Mouse (Mus musculus) lung, postnatal 36 days (tissue): ENCODE data around the gene Arap2.
"Not testable (repeated sequence)": the region's sequence is repeated elsewhere in the genome, so short reads cannot be mapped to it uniquely, and the experiment has no call there.

ENCODE experiments used
- DNase-seq: peaks from one replicate; pipeline ENCODE4 v3.0.0; 2022; ENCODE audit warnings: mixed read lengths

Arap2 gene

DNA sequence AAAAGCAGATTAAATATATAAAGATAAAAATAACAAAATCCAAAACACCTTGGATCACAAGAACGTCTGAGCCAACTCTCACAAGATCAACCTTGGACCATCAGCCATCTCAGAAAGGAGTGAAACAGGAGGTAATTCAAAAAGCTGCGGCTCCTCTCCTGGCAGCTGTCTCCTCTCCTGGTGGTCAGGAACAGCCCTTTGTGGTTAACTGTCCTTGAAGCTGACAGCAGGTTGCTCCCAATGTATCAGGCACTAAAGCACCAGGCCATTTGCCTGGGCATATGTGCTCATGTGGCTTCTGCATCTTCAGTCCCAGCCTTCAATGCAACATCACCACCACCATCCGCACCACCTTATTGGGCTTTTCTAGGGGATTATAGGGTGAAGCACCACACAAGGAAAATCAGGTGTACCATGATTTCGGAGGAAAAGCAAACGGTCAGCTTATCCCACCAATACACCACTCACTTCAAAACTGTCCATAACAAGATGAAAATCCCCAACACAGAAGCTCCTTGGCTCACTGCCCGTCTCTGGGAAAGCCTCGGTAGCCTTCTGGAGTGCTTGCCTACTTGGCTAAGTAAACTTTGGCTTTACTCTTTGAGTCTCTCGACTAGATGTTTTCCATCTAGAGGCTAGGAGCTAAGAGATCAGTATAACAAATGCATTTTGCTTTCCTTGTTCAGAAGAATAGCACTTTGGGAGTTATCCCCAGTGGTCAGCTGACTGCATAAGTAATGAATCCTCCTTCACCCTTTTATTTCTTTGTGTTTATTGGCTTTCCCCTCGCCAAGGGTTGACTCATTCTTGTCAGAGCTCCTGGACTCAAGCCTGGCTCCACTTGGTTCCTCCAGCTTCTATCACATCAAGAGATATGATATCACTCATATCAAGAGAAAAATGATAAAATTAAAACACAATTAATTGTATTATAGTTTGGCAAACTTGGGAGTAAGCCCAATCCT is 26.2 kb downstream of the Arap2 start:
- DNase-seq, result no peak

DNA sequence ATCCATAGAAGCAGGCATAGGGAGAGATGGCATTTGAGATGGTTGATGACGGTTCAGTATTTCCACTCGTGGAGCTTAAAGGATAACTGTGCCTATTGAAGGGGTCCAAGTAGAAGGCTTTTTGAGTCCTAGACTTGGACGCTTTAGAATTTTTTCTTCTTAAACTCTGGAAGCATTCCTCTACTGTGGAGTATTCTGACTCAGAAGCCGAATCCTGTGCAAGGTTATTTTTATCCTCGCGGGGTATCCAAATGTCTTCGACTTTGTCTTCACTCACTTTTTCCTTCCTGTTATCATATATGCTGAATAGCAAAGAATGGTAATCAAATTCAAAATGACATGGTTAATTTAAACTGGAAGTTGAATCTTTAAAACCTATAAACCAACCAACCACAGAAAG is 35.4 kb downstream of the Arap2 start:
- not testable (repeated sequence) for DNase-seq

DNA sequence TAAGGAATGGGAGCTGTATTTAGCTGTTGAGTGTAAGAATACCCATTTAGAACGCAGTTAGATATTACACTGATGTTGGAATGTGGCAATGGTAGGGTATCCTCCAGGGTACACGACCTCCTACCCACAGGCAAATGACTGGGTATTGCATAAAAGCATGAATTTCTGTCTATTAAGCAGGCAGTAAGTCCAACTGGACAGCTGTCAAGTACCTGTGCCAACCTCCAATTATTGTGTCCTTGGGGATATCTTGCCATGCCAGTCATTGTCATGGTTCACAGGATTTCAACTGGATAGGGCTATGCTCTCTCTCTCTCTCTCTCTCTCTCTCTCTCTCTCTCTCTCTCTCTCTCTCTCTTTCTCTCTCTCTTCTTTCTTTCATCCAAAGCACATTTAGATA is 40.4 kb downstream of the Arap2 start:
- no peak for DNase-seq

DNA sequence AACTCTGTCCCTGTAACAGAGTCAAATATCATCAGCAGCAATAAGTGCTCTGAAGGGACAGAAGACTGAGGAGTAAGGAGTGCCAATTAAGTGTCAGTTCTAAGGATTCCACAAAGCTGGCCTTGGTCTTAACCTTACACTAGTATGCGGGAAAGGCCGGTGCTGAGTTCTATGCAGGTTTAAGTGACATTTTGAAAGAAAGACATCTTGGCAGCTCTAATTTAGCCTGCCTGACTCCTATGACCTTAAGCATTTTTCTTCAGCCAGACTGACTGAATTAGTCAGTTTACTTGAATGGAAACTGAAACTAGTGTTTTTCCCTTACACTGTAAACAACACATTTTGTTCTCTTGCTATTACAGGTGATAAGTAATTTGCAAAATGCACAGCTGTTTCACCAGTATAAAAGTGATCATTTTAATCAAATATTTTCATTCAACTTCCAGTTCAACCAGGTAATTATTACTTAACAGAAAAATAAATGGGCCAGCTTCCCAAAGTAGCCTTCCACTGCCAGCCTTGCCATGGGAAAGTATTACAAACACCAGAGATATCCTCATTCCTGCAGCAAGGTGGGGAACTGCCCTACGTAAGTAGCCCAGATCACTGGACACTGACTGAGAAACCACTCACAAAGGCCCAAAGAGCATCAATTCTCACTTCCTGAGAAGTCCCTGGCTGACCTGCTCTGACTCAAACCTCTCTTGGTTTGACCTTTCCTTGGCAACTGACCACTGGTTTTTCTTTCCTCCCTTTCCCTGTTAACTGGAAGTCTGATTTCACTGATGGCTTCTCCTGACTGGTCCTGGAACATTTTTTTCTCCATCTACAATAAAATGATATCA is 42.5 kb downstream of the Arap2 start:
- no peak for DNase-seq

DNA sequence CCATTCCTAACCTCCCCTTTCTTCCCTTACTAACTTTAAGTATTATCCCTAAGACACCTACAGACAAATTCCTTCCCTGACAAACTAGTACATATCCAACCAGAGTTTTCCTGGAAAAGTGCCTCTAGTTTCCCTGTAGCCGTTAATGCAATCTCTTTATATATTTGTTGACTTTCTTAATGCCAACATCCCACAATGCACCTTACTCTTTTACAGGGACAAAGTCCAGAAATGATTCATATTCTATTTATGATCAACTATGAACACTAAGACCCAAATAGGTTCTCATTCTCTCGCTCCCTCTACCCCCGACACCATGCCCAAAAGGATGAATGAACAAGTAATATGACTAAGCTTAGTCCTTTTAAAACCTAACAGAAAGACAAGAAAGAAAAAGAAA is 49.5 kb downstream of the Arap2 start:
- no peak for DNase-seq

DNA sequence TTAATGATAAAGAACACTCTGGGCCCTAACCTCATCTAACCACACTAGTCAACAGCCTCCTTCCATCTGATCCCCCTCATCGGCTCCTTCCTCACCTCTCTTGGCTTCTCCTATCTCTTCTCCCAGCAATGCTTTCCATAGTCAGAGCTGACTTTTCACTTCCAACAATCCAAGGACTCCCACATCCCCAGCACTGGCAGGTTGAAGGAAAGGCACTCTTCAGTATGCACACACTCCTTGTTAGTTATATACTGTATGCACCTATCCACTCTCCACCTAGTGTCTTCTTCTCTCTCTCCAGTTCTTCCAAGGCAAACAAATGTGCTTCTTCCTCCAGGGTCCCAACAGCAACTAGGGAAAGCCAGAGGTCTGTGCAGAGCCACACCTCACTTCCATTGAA is 50.0 kb downstream of the Arap2 start:
- DNase-seq, result no peak

DNA sequence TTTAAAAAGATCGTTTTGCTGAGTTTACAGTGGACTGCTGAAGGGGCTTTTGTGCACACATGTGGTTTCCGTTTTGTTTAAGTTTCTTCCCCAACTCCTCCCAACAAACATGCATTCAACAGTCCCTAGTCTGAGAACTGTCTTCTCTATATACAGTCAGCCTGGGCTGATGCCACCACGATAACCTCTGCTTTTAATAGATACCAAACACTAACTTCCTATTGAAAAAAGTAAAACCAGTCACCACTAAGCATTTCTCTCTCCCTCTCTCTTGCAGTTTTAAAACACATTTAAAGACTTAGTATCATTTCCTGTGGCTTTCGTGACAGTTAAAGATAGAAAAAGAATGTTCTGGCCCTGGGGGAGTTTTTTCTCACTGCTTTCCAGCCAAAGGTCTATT is 50.5 kb downstream of the Arap2 start:
- DNase-seq, result no peak

DNA sequence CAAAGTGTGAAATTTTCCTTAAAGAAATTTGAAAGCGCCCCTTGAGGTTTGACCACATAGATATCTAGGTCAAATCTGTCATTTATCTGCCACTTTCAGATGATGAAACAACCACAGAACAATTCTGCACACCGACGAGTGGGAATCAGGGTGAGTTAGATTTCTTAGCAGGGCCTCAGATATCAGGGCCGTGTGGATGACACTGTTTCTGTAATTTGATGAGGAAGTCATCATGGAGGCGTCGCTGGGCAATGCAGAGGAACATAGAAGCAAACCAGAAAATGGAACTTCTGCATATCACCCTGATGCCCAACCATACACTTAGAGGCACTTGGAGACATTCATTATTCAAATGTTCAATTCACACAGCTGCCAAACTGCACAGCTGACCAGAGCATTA is 55.0 kb downstream of the Arap2 start:
- DNase-seq, result no peak

DNA sequence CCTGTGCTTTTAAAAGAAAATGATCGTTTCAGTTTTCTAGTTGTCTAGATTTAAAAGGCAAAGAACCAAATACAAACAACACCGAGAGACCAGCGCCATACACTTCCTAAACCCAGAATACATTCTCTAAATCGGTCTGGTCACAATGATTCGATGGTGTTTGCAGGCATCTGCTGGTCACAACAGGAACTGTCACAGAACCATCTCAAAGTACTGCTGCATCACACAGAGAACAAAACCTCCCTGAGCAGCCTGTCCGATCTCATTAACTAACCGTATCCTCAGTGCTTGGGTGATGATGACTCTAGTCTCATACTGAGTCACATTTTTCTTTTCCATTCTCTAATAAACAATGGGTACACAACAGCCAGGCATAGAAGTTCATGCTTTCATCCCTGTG is 59.1 kb downstream of the Arap2 start:
- DNase-seq, result peak; percentile 11

DNA sequence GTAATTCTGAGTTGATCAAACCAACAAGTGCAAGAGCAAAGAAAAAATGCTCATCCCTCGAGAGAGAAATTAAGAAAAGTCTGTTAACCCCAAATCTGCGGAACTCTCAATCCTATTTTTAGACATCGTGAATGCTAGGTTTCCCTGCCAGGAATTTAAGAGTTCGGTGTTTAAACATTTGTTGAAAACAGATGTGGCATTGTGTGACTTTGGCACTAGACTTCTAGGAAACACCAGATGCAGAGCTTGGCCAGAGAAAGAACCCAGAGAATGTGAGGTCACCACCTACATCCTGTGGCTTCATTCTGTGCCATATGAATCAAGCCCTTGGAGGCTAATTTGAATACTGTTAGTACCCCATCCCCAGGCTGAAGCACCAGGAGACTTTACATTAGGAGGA is 76.0 kb downstream of the Arap2 start:
- DNase-seq, result no peak

DNA sequence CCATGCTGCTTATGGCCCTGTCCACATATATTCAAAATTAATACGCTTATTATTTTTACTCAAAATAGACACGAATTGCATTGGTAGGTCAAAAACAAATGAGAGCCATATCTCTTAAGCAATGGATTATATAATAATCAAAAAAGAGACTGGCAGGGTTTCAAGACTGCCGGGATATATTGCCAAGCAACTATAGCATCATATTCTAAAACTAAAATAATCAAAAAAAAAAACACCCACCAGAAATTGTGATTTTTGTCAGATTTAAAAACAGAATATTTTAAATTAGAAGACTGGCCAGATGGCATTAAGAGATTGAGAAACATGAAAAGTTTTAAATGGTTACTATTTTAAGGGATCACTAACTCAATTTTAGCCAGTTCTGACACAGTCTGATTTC is 82.2 kb downstream of the Arap2 start:
- DNase-seq, result no peak

DNA sequence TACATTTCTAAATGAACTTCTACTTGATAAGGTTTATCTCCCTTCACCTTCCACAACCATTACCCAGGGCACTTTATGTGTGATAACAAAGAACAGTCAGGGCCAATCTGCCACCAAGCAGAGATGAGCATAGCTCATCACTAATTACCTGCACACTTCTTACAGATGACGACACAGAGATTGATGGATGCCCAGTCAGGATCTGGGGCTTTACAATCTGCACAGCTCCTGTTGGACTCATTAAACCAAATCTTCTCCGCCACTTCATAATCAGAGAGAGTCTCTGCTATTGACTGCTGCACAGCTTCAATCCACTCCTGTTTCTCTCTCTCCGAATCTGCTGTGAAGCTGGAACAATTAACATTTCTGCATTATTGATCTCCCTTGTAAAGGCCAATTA is 82.8 kb downstream of the Arap2 start:
- DNase-seq, result no peak

DNA sequence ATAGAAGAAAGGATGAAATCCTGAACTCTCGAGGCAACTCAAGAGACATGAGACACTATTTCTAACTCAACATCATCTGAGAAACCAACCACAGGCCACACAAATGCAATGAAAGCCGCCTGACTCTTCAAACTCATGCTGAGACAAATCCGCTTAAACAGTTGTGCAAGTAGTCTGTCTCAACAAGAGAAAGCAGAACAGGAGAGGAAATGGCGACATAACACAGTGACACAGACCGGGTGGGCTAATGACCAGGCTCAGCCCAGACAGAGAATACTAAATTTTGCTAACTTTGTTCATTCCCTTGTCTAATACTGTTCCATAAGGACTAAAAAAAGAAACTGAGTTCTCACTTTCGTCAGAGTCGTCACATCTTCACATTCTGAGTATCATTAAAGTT is 88.6 kb downstream of the Arap2 start:
- no peak for DNase-seq

DNA sequence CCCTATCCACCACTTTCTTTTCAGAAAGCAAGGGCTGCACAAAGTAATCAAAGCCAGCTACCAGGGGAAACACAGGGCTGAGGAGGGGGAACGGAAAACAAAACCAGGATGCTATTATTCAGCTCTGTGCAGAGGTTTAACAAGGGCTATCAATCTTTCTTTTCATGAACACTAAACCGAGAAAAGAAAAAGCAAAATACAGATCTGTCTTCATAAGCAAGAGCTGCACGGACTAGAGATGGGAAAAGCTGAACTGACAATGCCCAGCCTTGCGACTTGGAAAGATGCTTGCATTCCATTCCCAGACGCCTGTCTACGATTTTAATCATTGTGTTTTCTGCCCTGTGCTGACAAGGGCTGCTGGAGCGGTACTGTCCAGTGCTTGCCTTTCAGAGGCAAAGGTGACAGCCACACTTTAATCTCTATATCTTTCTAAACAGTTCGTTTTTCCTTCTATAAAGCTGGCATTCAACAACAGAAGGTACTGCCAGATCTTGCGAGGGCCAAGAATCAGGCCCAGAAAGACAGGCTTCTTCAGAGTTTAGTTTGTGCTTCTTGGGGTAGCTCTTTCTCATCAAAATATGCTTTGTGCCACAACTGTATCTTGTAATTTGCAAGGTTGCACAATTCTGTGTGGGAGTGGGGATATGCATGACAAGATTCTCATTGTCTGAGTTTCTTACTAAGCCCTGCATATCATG is 93.1 kb downstream of the Arap2 start:
- DNase-seq, result no peak

DNA sequence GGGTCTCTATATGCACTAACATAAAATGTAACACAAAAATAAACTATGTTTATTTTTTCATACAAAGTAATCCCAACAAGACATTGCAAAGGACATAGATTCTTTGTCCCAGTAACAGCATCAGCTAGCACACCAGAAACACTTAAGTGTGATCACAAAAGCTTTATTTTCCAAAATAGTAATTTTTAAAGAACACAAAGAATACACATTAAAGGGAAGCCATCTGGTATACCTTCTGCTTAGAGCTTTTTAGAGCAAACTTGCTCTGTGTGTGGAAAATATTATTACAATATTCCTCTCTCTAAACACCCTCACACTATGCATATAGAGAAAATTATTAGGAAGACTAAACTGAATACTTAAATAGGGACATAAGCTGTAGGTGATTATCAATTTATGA is 100.6 kb downstream of the Arap2 start:
- no peak for DNase-seq

DNA sequence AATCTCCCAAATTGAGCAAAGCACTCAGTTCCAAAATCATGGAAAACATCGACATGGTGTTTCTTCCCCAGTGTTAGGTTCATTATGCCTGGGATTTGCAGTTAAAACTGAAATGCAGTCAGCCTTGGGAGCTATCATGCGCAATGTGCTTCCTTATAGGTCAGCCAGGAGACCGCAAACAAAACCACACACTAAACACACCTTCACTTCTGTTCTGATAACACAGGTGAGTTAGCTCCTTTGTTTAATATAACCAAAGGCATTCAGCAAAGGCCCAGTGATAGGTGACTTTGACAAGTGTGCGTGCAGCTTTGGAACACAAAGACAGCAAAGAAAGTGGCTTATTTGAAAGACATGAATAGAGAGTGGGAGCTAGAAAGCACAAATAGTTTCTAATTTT is 101.1 kb downstream of the Arap2 start:
- DNase-seq, result no peak

DNA sequence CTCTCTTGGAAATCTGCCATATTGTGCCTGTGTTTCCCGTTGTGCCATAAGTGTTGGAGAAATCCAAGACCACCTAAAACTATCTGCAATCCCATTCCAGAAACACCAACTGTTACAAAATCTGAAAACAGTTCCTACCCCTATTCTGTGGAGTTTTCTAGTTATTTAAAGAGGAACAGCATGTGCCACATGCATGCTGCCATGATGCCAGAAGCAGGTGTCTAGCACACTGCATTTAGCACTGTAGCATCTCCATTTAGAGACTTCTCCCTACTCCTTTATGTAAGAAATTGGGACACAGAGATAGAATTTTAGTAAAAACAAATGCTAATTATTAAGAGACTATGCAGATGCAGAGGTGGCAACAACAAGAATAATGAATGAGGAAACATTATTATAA is 102.8 kb downstream of the Arap2 start:
- DNase-seq, result no peak

DNA sequence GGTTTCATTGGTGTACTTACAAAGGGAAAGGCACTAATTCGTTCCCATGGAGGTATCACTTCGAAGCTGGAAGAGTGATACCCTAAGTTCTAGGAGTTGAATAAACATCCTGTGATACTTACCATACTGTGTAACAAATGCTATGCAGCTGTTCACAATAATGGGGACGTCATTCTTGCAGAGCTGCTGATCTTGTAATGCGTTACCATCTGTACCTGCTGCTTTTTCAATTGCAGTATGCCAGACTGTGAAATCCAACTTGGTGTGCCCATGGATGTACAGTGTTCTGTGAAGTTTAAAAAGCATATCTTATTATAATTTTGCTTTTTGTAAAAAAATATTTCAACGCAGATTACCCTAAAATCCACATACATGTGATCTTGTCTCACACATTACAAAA is 112.0 kb downstream of the Arap2 start:
- no peak for DNase-seq

DNA sequence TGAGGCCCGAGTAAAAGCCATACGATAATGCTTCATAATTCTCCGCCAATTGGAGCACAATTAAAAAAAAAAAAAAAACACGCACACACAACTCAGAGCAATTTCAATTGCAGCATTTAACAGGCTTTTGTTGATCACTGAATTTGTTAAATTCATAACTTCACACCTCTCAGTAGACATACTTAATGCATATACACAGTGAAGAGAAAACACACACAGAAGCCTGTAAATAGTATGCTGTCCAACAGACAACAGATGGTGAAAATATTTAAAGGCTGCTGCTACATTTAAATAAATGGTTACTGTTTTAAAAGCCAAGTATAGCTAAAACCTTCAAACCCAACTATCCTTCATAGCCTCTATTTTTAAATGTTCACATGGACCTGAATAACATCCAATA is 123.6 kb downstream of the Arap2 start:
- DNase-seq, result no peak

DNA sequence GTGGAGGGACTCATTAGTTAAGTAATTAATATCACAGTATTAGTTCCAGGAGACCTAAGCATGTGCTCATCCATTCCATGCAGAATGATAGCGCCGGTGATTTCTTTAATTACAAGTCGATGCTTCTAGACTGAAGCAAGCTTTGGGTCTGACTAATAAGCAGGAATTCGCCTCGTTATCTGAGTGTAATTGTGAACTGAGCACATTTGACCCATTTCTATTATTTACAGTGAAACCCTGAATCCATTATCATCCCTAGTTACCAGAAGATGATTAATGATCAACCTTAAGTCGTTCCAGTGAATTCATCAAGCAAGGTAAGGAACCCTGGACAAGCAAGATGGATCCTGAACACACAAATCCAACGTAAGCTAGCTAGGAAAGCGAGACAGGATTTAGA is 125.5 kb downstream of the Arap2 start:
- DNase-seq, result no peak

DNA sequence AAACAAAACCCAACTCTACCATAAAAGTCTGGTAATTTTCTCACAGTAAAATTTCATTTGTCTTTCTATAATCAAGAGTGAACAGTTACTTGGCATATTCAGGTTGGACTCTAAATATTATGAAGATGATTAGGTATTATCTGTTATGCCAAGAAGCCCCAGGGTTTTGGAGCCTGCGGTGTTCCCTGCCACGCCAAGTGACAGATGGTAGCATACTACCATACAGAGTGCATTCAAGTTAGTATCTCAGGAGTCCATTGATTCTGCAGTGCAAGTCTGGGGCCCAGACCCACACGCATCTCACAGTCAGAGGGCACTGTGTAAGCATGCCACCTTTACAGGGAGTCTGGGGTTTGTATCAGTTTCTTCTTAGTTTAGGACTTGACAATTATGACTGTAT is 129.6 kb downstream of the Arap2 start:
- no peak for DNase-seq

DNA sequence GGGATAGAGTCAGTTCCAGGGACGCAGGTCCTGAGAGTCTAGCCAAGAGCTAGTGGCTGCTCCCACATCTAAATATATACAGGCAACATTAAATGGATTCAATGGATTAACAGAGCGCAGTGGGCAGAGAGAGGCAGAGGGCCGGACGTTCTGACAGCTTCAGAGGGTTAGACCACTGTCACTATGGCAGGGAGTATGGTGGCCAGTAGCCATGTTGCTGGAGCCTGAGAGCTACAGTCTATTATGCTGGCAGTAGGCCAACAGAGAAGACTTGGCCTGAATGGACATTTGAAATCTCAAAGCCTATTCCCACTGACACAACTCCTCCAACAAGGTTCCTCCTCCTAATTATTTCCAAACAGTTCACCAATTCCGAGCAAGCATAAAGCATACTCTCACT is 137.1 kb downstream of the Arap2 start:
- no peak for DNase-seq

DNA sequence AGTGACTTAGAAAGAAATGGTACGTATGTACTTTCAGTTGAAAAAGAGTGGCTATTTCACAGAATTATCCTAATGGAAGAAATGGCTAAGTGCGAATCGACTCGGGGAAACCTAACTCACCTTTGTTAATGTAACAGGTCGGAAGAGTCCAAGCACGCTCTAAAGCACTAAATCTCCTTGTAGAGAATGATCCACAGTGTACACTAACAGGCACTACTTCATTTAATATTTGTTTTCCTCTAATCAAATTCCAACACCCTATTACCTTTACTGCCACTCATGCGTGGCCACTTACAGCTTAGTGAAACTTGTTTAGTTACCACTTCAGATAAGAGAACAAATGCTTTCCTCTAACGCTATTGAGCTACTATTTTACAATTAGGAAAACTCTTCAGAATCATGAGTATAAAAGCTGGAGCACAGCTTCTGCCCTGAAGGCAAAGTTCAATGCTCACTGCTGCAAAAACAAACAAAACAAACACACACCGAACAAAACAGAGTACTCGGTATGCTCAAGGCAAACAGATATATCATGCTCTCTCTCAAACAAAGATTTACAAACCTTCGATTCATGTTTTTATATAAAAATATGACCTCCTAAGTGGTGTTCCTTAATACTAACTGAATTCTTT is 143.0 kb downstream of the Arap2 start:
- DNase-seq, result peak; percentile 31
